Mouse (Mus musculus) midbrain, embryonic 11.5 days (tissue): ENCODE data around the gene Tmem274. TPM values are rescaled to one million over a fixed set of nuclear protein-coding genes. Genes with fewer than 3 reads are reported as not detected.

Experiments
- ATAC-seq: fragments of 200-750 bp; cut with Nextera tagmentation; 2 replicates; pipeline ENCODE4 v1.8.0; 2017; ENCODE audit warnings: moderate TSS enrichment, moderate library complexity; ENCODE audit not compliant: low FRiP score
- DNase-seq: peaks from one replicate; pipeline ENCODE4 v3.0.0; 2015; ENCODE audit warnings: low spot score; ENCODE audit errors: missing footprints
- H3K27ac ChIP-seq: fragments of 300-500 bp; sonication (generic); 2 replicates; pipeline ENCODE4 v1.5.1; 2014; ENCODE audit warnings: low read depth, low read length
- H3K27me3 ChIP-seq: fragments of 300-500 bp; sonication (generic); 2 replicates; pipeline ENCODE4 v1.6.1; 2014; ENCODE audit warnings: mild to moderate bottlenecking, low read length, moderate library complexity, mixed read lengths; ENCODE audit not compliant: control insufficient read depth, insufficient read depth
- H3K36me3 ChIP-seq: fragments of 300-500 bp; sonication (generic); 2 replicates; pipeline ENCODE4 v1.6.1; 2014; ENCODE audit warnings: mild to moderate bottlenecking, low read length, moderate library complexity, mixed read lengths; ENCODE audit not compliant: control insufficient read depth, insufficient read depth
- H3K4me1 ChIP-seq: fragments of 300-500 bp; sonication (generic); 2 replicates; pipeline ENCODE4 v1.6.1; 2014; ENCODE audit warnings: low read length; ENCODE audit not compliant: control insufficient read depth, insufficient read depth
- H3K4me2 ChIP-seq: fragments of 300-500 bp; sonication (generic); 2 replicates; pipeline ENCODE4 v1.6.1; 2014; ENCODE audit warnings: mild to moderate bottlenecking, moderate library complexity
- H3K4me3 ChIP-seq: fragments of 300-500 bp; sonication (generic); 2 replicates; pipeline ENCODE4 v1.5.1; 2014; ENCODE audit warnings: low read depth, low read length
- H3K9ac ChIP-seq: fragments of 300-500 bp; sonication (generic); 2 replicates; pipeline ENCODE4 v1.6.1; 2014; ENCODE audit warnings: low read length
- H3K9me3 ChIP-seq: fragments of 300-500 bp; sonication (generic); 2 replicates; pipeline ENCODE4 v1.6.1; 2016; ENCODE audit warnings: low read length; ENCODE audit not compliant: control insufficient read depth
- WGBS: fragments of 180-500 bp; shearing (Covaris S2); extraction: QIAGEN DNeasy Blood & Tissue Kit; methylation state at CpG from one replicate; pipeline ENCODE4 v1.1.7; 2014; 5-methylcytosine and 5-hydroxymethylcytosine counted together
- polyA plus RNA-seq: library from polyadenylated mRNA; unstranded; fragments of >200 nt; fragmentation: Nextera tagmentation; extraction: Ambion mirVana; gene quantifications from 2 replicates; pipeline ENCODE4 v1.2.1, GENCODE M21; 2014

The Tmem274 gene
- polyA plus RNA-seq, 1 experiment from 2014 or later = not detected

DNA sequence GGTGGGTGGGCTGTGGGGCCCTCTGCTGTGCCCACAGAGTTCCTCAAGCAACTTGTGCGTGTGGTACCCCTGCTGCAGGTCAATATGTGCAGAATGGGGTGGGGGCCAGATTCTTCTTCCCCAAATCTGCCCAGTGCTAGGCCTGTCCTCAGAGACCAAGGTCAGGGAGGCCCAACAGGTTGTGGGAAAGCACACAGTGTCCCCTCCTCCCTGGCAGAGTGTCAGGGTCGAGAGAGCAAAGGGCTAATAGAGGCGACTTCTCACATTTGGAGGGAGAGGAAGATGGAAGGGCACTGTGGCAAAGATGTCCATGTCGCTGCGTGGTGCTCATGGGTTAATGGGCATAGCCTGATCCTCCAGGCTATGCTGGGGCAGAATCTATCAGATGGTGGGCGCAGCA lies 48.6 kb downstream of the Tmem274 start:
- ATAC-seq (no peak), DNase-seq (no peak)
- Histone ChIP-seq H3K4me3 (no peak overlapping the region), H3K4me2 (no peak overlapping the region), H3K27me3 (no peaks in the 10 kb centered on the region), H3K4me1 (peaks cover 5% of the 10 kb centered on the region; the same call in 1 of the 2 replicates), H3K9me3 (no peaks in the 10 kb centered on the region), H3K27ac (no peak overlapping the region), H3K36me3 (no peaks in the 10 kb centered on the region), H3K9ac (no peak overlapping the region)
- WGBS = 74% methylated on average over 6 of the region's 6 CpGs

DNA sequence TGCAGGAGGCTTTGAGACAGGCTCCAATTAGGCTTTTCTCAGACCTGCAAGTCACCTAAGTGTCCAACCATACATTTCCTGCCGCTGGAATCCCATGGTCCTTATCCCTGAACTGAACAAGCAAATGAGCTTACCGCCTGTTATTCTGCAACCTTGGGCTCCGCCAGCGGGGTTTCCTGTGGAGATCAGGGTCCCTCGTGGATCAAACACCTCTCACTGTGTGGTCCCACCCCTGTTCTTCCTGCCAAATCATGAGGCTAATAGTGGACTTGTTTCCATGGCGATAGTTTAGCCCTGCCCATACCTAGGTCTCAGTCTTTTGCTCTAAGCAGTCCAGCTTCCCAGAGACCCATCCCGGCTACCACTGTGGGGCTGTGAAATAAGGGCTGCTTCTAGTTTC lies 49.2 kb downstream of the Tmem274 start:
- Histone ChIP-seq H3K9me3 (no peaks in the 10 kb centered on the region), H3K4me2 (no peak overlapping the region), H3K4me3 (no peak overlapping the region), H3K27me3 (no peaks in the 10 kb centered on the region), H3K4me1 (peaks cover 5% of the 10 kb centered on the region; the same call in 1 of the 2 replicates), H3K9ac (no peak overlapping the region), H3K36me3 (no peaks in the 10 kb centered on the region), H3K27ac (no peak overlapping the region)
- ATAC-seq (no peak), DNase-seq (no peak)
- WGBS = 42% methylated on average over 7 of the region's 7 CpGs

DNA sequence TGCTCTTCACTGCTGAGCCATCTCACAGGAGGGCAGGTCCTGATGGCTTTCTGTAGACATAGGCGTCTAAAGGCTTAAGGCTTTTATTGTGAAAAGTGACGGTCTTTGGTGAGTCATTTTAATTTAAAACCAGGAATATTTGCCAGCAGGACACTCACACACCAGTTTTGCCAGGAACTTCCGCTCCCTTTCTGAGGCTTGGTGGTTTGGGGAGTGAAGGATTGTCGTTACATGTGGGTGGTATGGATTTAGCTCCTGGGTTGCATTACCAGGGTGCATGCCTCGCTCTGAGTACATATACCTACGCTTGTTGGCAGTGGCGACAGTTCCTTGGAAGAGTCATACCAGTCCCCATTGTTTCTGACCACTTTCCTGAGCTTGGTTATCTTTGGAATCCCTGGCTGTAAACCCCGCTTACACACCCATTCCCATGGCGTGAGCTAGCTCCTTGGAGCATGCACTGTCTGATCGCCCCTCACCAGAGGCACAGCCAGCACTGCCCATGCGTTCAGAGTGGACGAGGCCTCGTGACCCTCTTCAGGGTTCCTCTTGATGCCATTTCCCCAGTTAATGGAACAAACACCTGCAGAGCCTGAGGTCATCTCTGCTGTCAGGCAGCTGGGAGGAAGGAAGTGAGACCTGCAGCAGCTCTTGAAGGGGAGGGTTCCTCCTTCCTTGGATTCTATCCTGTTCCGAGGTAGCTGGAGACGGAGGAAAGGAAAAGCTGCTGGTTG lies 50.6 kb downstream of the Tmem274 start:
- Histone ChIP-seq H3K36me3 (no peaks in the 10 kb centered on the region), H3K9me3 (no peaks in the 10 kb centered on the region), H3K27me3 (no peaks in the 10 kb centered on the region), H3K27ac (no peak overlapping the region), H3K4me2 (no peak overlapping the region), H3K4me3 (no peak overlapping the region), H3K4me1 (peaks cover 5% of the 10 kb centered on the region; the same call in 1 of the 2 replicates), H3K9ac (no peak overlapping the region)
- 85% methylated on average over 15 of the region's 15 CpGs for WGBS
- ATAC-seq (no peak), DNase-seq (no peak)

DNA sequence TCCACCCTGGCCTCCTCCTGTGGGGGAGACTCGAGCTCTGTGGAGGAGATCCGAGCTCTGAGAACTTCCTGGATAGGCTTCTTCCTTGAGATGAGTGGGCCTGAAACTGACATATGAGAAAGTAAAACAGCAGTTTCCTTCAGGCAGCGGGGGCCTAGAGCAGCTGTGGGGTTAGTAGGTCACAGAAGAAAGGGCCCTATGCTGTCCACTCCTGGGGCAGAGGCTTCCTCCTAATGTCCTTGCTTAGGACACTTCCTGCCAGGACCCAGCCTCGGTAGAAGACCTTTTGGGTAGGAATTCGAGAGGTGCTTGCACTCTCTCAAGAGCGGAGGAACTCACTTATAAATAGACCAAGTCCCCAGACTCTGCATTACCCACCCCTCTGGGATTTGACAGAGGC lies 52.5 kb downstream of the Tmem274 start:
- DNase-seq (no peak), ATAC-seq (no peak)
- H3K36me3 ChIP-seq = no peaks in the 10 kb centered on the region
- H3K9me3 ChIP-seq = no peaks in the 10 kb centered on the region
- H3K4me2 ChIP-seq = no peak overlapping the region
- no peak overlapping the region for H3K27ac ChIP-seq
- H3K4me1 ChIP-seq = peaks cover 5% of the 10 kb centered on the region; the same call in 1 of the 2 replicates
- no peak overlapping the region for H3K4me3 ChIP-seq
- H3K9ac ChIP-seq = no peak overlapping the region
- H3K27me3 ChIP-seq = no peaks in the 10 kb centered on the region
- WGBS = 83% methylated on average over 6 of the region's 6 CpGs

Other genes starting within 250 kb of the Tmem274 start
- gene Kif1b, start 169.7 kb upstream of the Tmem274 start, polyA plus RNA-seq = 94.6 and 95.0 TPM in 2 replicates
- gene Ube4b, start 50.6 kb upstream of the Tmem274 start, polyA plus RNA-seq = 53.3 and 53.7 TPM in 2 replicates
- not detected in 2 replicates for gene Rbp7, start 22.4 kb upstream of the Tmem274 start, polyA plus RNA-seq
- 15.1 and 15.5 TPM in 2 replicates for gene Nmnat1, start 7.8 kb downstream of the Tmem274 start, polyA plus RNA-seq
- gene Lzic, start 7.9 kb downstream of the Tmem274 start, polyA plus RNA-seq = 48.2 and 50.1 TPM in 2 replicates
- gene Ctnnbip1, start 40.9 kb downstream of the Tmem274 start, polyA plus RNA-seq = 55.9 and 59.4 TPM in 2 replicates
- 34.3 and 41.8 TPM in 2 replicates for gene Clstn1, start 109.1 kb downstream of the Tmem274 start, polyA plus RNA-seq
- 7.8 and 8.7 TPM in 2 replicates for gene Pik3cd, start 225.2 kb downstream of the Tmem274 start, polyA plus RNA-seq